Mouse (Mus musculus) hindbrain, embryonic 16.5 days (tissue): ENCODE data around the gene Rnf13. TPM values are rescaled to one million over a fixed set of nuclear protein-coding genes. Genes with fewer than 3 reads are reported as not detected.

Experiments used
- ATAC-seq: fragments of 200-750 bp; cut with Nextera tagmentation; 2 replicates; pipeline ENCODE4 v1.8.0; 2017; ENCODE audit warnings: moderate TSS enrichment, moderate library complexity
- H3K27ac ChIP-seq: fragments of 300-500 bp; sonication (generic); 2 replicates; pipeline ENCODE4 v1.5.1; 2014; ENCODE audit warnings: low read depth, mild to moderate bottlenecking, control low read depth, low read length, moderate library complexity
- H3K27me3 ChIP-seq: fragments of 300-500 bp; sonication (generic); replicated peaks from 2 replicates; pipeline ENCODE4 v1.6.1; 2014; ENCODE audit warnings: low read length; ENCODE audit not compliant: control insufficient read depth, insufficient read depth
- H3K36me3 ChIP-seq: fragments of 300-500 bp; sonication (generic); 2 replicates; pipeline ENCODE4 v1.6.1; 2014; ENCODE audit warnings: mild to moderate bottlenecking, low read length, moderate library complexity, mixed read lengths; ENCODE audit not compliant: control insufficient read depth, insufficient read depth
- H3K4me1 ChIP-seq: fragments of 300-500 bp; sonication (generic); 2 replicates; pipeline ENCODE4 v1.6.1; 2014; ENCODE audit warnings: low read depth, low read length; ENCODE audit not compliant: control insufficient read depth, insufficient read depth
- H3K4me2 ChIP-seq: fragments of 300-500 bp; sonication (generic); 2 replicates; pipeline ENCODE4 v1.6.1; 2014; ENCODE audit warnings: mild to moderate bottlenecking, low read length, control low read depth, moderate library complexity
- H3K4me3 ChIP-seq: fragments of 300-500 bp; sonication (generic); 2 replicates; pipeline ENCODE4 v1.5.1; 2014; ENCODE audit warnings: mild to moderate bottlenecking, low read length, control low read depth, moderate library complexity
- H3K9ac ChIP-seq: fragments of 300-500 bp; sonication (generic); 2 replicates; pipeline ENCODE4 v1.6.1; 2014; ENCODE audit warnings: low read depth, mild to moderate bottlenecking, control low read depth, low read length, moderate library complexity
- H3K9me3 ChIP-seq: fragments of 300-500 bp; sonication (generic); 2 replicates; pipeline ENCODE4 v1.6.1; 2014; ENCODE audit warnings: mild to moderate bottlenecking, low read length, moderate library complexity; ENCODE audit not compliant: control insufficient read depth
- WGBS: fragments of 180-500 bp; shearing (Covaris S2); extraction: QIAGEN DNeasy Blood & Tissue Kit; methylation state at CpG from one replicate; pipeline ENCODE4 v1.1.7; 2014; 5-methylcytosine and 5-hydroxymethylcytosine counted together
- polyA plus RNA-seq: library from polyadenylated mRNA; unstranded; fragments of >200 nt; fragmentation: Nextera tagmentation; extraction: Ambion mirVana; gene quantifications from 2 replicates; pipeline ENCODE4 v1.2.1, GENCODE M21; 2015

The Rnf13 gene
- polyA plus RNA-seq, 1 experiment from 2014 or later = 94.8 TPM

DNA sequence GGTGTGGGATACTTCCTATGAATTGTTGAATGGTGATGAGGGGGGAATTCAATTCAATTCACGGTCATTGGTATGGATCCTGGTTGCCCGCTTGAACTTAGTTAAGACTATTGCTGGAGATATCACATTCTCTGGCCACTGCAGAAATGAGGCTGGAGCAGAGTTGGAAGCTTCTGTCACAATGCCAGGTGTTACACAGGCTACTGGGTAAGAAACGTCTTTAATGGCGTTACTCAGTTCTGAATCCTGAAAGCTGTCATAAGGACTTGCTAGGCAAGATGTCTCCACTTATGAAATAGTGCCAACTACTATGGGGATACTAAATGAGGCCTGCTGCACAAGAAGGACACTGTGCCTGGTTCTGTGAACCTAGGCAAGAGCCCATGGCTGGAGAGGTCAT lies 101.0 kb downstream of the Rnf13 start:
- Histone ChIP-seq H3K9me3 (no peaks in the 10 kb centered on the region), H3K4me3 (no peak overlapping the region), H3K4me2 (no peak overlapping the region), H3K36me3 (peaks cover 12% of the 10 kb centered on the region), H3K9ac (no peak overlapping the region), H3K27ac (no peak overlapping the region), H3K27me3 (no peaks in the 10 kb centered on the region), H3K4me1 (no peaks in the 10 kb centered on the region)
- ATAC-seq = no peak
- WGBS = 86% methylated on average over 4 of the region's 4 CpGs

DNA sequence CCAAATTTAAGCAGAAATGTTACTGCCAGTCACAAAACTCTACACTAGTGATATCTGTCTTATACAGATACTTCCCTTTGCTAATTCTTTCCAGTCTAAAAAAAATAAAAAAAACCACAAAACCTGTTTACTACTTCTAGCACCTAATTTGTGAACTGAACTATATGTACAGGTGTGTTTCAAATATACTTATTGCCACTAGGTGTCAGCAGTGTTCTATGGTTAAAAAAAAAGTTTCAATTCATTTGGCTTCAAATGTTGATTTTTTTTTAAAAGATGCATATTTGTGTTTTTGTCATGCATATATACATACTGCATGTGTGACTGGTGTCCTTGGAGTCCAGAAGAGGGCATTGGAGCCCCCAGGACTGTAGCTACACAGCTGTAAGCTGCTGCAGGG lies 107.9 kb downstream of the Rnf13 start:
- peaks cover 18% of the 10 kb centered on the region for H3K4me1 ChIP-seq
- H3K9me3 ChIP-seq = no peaks in the 10 kb centered on the region
- no peak overlapping the region for H3K4me3 ChIP-seq
- H3K27ac ChIP-seq = no peak overlapping the region
- no peaks in the 10 kb centered on the region for H3K27me3 ChIP-seq
- peaks cover 18% of the 10 kb centered on the region for H3K36me3 ChIP-seq
- no peak overlapping the region for H3K9ac ChIP-seq
- no peak for ATAC-seq
- H3K4me2 ChIP-seq = no peak overlapping the region

- H3K4me3 ChIP-seq = peak overlapping the region; percentile 92
- WGBS = 5% methylated on average over 11 of the region's 11 CpGs
- H3K27me3 ChIP-seq = no peaks in the 10 kb centered on the region
- H3K9ac ChIP-seq = peak overlapping the region; percentile 100
- H3K36me3 ChIP-seq = peaks cover 15% of the 10 kb centered on the region
- ATAC-seq = no peak
- H3K9me3 ChIP-seq = no peaks in the 10 kb centered on the region
- H3K4me1 ChIP-seq = peaks cover 18% of the 10 kb centered on the region
- peak overlapping the region; percentile 87 for H3K4me2 ChIP-seq
- peak overlapping the region; percentile 100 for H3K27ac ChIP-seq
These were observed 110.2 kb downstream of the Rnf13 start for GRCm38 (mm10) chr3:57845786-57846661.

DNA sequence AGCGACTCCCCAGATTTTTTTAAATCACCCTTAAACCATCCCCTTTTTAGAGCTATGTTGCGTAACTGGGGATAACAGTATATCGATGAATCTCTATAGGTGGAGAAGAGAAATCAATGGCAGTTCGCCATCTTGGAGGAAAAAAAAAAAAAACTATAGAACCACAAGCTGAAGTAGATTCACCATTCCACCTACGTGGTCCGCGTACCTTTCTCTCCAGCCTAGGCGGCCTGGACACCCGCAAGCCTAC lies 110.7 kb downstream of the Rnf13 start:
- ATAC-seq = no peak
- no peaks in the 10 kb centered on the region for H3K27me3 ChIP-seq
- H3K27ac ChIP-seq = peak overlapping the region; percentile 100
- H3K9ac ChIP-seq = peak overlapping the region; percentile 100
- no peaks in the 10 kb centered on the region for H3K9me3 ChIP-seq
- H3K4me1 ChIP-seq = peaks cover 18% of the 10 kb centered on the region
- peak overlapping the region; percentile 87 for H3K4me2 ChIP-seq
- peak overlapping the region; percentile 92 for H3K4me3 ChIP-seq
- under 1% methylated on average over 9 of the region's 9 CpGs for WGBS
- H3K36me3 ChIP-seq = peaks cover 15% of the 10 kb centered on the region

GRCm38 (mm10) chr3:57846912-57847759 lies 111.3 kb downstream of the Rnf13 start:
- Histone ChIP-seq H3K36me3 (peaks cover 15% of the 10 kb centered on the region), H3K4me3 (peak overlapping the region; percentile 92), H3K27ac (peak overlapping the region; percentile 100), H3K4me2 (peak overlapping the region; percentile 87), H3K9me3 (no peaks in the 10 kb centered on the region), H3K27me3 (no peaks in the 10 kb centered on the region), H3K9ac (peak overlapping the region; percentile 100), H3K4me1 (peaks cover 18% of the 10 kb centered on the region)
- under 1% methylated on average over 66 of the region's 104 CpGs for WGBS
- peak; percentile 88 for ATAC-seq

- H3K27me3 ChIP-seq = no peaks in the 10 kb centered on the region
- H3K27ac ChIP-seq = peak within 1 kb of the TSS; percentile 100
- peak; percentile 87 for ATAC-seq
- H3K4me3 ChIP-seq = peak within 1 kb of the TSS; percentile 92
- WGBS = 0% methylated on average over 34 of the region's 52 CpGs
- peaks cover 18% of the 10 kb centered on the region for H3K4me1 ChIP-seq
- no peaks in the 10 kb centered on the region for H3K9me3 ChIP-seq
- H3K36me3 ChIP-seq = peaks cover 10% of the 10 kb centered on the region
- H3K9ac ChIP-seq = peak within 1 kb of the TSS; percentile 100
- peak within 1 kb of the TSS; percentile 87 for H3K4me2 ChIP-seq
These were observed 111.9 kb downstream of the Rnf13 start, which contains the start of gene Pfn2 for GRCm38 (mm10) chr3:57847760-57848185. Gene Pfn2 (minus strand): TSS chr3:57848079.

- H3K27ac ChIP-seq = no peak overlapping the region
- no peaks in the 10 kb centered on the region for H3K9me3 ChIP-seq
- no peak overlapping the region for H3K4me2 ChIP-seq
- H3K4me3 ChIP-seq = no peak overlapping the region
- H3K4me1 ChIP-seq = no peaks in the 10 kb centered on the region
- ATAC-seq = no peak
- no peaks in the 10 kb centered on the region for H3K27me3 ChIP-seq
- H3K9ac ChIP-seq = no peak overlapping the region
- H3K36me3 ChIP-seq = no peaks in the 10 kb centered on the region
- WGBS = 74% methylated on average over 3 of the region's 3 CpGs
These were observed 147.1 kb downstream of the Rnf13 start for GRCm38 (mm10) chr3:57882945-57883344.
